Mouse (Mus musculus) adrenal gland, adult (tissue): ENCODE results near the gene Gsk3a.

Experiments
- DNase-seq, 2 experiments: peaks; one replicate each; pipeline ENCODE4 v3.0.0; 2022 to 2023; ENCODE audit warnings: low spot score in 1 of 2; ENCODE audit not compliant: inconsistent age in 2 of 2

Gsk3a gene

DNA sequence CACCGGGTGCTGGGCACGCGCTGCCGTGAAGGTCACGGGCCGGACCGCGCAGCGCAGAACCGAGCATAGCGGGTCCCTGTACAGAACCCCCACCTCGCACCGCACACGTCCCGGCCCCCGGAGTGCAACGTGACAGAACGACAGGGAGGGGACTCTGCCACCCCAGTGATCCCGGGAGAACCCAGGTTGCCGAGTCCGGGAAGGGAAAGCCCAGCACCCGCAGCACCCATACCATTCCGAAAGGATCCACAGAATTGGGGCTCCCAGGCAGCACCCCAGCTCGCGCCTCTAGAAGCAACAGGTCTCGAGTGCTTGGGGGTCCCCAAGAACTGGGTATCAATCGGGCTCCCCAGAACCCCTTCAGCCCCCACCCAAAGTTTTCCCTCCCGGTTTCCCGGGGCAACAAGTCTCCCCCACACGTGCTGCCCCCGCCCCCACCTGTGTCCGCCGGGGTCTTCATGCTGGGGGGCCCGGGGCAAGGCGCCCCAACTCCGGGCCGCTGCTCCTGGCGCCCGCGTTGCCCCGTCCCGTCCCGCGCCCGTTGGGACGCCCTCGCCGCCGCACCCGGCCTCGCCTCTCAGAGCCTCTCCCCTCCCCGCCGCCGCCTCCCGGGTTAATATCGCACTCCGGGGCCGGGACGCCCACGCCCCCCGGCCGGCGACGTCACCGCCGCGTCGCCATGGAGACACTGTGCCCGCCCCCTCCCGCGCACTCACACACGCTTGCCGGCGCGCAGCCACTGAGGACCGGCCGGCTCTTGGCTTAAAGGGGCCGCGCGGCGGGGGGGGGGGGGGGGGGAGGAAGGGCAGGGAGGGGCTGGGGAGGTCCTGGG lies 12.7 kb upstream of the Gsk3a start, which contains the start of gene Erf:
Gene Erf, minus strand, starts transcription at position 621 of the 832 bp plus-strand sequence.
- DNase-seq: peak; percentile 97 to 99

DNA sequence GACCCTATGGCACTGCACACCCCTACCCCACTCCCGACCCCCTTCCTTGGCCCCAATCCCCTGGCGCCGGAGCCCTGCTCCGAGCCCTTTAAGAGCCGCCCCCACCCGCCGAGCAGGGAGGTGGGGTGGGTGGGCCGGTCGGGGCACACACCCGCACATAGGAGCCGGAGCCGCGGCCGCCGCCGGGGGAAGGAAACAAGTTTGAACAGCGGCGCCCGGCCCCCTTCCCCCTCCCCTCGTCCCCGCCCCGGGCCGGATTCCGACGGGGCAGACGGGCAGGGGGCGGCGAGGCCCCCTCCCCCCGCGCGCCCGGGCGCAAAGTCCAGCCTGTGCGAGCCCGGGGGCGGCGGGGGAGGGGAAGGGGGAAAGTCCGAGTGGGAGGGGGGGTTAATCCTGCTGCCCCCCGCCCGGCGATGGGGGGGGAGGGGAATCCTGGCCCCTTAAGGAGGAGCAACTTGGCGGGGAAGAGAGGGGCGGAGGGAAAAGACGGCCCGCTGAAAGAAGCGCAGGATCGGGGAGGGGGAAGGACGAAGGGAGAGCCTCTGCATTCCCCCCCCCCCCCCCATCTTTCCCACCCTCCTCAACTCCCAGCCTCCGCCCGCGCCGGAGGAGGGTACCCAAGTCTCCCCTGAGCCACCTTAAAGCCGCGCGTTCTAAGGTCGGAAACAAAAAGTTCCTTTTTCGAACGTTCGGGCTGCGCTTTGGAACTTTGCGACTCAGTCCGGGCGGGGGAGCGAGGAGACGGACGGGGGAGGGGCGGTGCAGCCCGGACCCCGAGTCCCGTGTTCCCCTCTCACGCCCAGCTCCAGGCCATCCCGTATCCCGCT lies 11.9 kb upstream of the Gsk3a start:
- peak; percentile 81 to 92 for DNase-seq

DNA sequence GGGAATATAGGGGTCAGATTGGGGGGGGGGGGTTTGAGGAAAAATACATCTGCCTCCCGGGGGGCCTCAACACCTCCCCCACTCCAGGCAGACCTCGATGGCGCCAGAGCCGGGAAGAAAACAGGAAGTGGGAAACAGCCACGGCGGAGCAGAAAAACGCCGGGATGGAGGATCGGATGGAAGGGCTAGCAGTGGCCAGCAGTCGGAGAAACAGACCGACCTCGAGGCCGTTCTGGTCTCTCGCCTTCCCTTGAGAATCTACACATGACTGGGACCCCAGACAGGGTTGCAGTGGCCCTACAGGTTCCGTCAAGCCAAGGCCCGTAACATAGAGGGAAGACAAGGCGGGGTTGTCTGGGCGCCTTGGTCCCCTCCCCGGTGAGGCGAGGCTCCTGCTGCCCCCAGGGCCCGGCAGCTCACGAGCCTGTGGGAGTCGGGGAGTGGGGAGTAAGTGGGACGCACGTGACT lies 11.2 kb upstream of the Gsk3a start:
- no peak for DNase-seq

DNA sequence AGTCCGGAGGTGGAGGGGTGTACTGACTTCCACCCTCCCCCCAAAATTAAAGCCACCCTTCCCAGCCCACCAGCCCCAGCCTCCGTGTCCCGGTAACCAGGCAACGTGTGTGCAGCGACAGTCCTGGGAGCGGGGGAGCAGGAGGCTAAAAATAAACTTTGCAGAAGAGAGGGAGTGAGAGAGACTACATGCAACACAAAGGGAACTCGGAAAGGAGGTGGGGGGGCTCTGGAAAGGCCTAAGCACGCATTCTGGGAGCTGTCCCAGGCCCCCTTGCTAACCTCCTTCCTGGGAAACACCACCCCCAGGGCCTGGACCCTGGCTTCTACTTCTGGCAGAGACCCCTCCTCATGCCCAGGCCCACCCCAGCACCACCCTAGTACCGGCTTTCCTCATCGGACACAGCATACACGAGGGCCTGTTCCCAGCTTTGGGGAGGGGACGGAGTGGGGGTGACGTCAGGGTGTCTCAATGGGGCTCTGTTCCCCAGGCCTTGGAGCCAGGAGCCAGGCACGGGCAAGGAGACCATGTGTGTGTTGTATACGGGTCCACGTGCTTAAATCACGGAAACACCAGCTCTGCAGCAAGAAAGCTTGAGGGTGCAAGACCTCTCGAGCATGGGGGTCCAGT lies 10.5 kb upstream of the Gsk3a start:
- peak; percentile 74 to 84 for DNase-seq

DNA sequence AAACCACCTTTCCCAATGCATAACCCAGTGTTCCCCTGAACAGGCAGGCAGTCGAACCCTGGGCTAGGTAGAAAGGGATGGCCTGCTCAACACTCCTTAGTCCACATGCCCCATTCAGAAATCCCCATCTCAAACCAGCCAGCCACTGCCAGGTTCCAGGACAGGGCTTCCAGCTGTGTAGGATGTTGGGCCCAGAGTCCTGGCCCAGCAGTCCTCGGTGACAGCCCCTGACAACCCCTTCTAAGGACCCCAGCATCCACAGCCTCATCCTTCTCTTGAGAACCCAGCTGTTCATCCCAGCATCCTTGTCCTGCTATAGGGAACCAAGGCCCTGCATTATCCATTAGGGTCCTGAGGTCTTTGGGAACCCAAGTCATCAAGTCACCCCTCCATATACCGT lies 9.8 kb upstream of the Gsk3a start:
- peak in 1 of 2 experiments; percentile 18 for DNase-seq

DNA sequence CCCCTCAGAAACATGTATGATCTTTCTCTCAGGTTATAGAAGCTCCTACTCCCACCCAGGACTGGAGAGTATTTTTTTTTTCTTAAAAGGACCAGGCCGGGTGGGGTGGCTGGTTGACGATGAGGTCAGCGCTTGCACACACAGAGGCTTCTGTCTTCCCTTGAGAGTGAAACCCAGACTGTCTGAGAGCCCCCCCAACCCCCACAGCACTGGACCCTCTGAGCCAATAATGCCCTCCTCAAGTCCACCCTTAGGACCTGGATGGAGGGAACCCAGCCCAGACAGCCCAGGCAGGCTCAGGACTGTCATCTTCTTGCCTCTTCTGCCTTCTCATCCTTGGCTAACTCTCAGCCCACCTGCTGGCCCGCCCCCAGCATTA lies 9.1 kb upstream of the Gsk3a start:
- peak in 1 of 2 experiments; percentile 37 for DNase-seq

DNA sequence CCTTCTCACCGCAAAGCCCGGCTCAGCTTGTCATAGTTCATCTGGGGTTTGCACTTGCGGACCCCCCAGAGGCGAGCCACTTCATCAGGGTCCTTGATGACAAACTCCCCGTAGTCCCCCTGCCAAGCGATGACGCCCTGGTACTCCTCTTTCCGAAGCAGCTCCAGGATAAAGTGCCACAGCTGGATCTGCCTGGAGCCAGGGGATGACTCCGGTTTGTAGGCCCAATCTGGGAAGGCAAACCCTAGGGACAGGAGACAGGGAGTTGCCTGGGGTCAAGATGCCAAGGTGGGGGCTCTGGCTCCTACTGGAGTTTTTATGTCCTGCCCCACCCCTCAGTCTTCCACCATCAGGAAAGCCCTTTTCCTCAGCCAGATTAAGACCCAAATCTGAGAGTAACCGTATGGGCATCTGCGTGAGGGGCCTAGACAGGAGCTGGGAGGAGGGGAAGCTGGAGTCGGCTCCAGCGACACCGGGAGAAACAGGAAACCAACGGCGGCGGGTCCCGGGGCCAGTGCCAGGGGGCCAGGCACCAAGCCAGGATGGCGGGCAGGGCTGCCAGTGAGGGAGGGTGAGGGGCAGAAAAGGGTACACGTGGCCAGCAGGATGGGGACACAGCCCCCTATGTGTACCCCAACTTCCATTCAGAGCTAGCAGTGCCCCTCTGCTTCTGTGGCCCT lies 8.6 kb upstream of the Gsk3a start:
- peak; percentile 54 to 78 for DNase-seq

DNA sequence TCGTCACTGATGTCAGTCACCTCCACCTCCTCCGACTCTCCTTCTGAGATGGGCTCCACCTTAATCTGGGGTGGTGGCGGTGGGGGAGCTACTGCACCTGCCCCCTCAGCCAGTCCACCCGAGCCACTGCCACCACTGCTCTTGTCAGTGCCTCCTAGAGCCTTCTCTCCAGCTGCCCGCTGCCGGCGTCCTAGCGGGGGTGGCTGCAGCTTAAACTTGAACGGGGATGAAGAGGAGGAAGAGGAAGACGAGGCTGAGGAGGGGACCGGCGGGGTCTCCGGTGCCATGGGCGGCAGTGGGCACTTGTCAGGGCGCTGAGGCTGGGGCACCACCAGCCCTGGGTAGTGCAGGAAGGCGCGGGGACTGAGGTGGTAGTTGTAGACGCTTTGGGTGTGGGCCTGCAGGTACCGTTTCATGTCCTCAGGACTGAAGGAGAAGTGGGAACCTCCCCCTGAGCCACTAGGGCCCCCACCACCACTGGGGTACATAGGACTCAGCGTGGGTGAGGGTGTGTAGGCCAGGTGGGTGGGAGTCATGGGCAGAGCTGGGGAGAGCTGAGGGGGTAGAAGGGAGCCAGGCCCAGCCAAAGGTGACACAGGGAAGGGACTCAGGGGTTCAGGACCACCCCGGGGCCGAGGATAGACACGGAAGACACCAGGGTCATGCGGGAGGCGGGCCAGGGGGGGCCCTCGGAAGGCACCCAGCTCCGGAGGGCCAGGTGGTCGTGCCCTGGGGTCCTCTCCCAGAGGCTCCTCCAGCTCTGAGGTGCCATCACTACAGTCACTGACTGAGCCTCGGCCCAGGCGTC lies 7.1 kb upstream of the Gsk3a start:
- DNase-seq: peak in 1 of 2 experiments; percentile 23

DNA sequence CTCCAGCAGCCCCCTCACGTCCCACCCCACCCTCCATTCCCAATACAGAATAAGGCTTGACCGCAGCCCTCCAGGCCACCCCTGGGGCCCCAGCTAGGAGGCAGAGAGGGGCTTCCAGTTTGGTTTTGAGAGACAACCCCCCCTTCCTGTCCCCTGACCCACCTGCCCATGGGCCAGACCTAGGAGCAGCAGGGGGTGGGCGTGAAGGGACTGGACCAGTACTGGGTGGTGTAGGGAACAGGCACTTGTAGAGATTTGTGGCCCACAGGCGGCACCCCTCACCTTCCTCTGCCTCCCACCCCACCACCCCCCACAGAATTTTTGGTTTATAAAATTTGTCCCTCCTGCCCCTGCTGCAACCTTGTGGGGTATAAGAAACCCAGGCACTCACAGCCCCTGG lies 5.7 kb upstream of the Gsk3a start:
- peak in 1 of 2 experiments; percentile 21 for DNase-seq

DNA sequence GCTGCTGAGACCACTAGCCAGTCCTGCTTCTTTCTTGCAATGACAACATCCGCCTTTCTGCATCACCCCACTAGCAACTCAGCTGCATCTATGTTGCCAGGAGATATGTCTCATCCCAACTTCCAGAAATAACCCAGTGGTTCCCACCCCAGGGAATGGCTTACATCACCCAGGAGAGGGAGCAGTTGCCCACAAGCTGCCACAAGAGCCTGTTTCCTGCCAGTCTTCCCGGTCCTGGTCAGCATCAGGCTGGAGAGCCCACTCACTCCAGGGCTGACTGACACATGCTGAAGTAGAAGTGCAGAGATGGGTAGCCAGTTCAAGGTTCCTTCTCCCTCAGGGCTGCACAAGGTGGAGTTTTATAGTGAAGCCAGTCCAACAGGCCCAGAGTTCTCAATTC lies 3.4 kb upstream of the Gsk3a start:
- DNase-seq: peak; percentile 80 to 89

DNA sequence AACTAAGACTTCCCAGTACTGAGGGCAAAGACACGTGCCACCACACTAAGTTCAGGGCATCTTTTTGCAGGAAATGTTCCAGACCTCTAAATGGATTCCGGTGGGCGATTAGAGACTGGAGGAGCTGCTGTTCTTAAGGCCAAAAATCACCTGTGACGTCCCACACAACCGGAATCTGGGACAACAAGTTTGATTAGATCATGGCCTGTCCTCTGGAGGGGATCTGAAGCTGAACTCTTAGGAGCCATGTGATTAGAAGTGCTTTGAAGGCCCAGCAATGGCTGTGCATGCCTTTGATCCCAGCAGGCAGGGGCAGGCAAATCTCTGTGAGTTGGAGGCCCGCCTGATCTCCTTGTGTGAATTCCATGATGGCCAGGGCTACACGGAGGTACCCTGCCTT lies 3.0 kb upstream of the Gsk3a start:
- DNase-seq: peak in 1 of 2 experiments; percentile 21

DNA sequence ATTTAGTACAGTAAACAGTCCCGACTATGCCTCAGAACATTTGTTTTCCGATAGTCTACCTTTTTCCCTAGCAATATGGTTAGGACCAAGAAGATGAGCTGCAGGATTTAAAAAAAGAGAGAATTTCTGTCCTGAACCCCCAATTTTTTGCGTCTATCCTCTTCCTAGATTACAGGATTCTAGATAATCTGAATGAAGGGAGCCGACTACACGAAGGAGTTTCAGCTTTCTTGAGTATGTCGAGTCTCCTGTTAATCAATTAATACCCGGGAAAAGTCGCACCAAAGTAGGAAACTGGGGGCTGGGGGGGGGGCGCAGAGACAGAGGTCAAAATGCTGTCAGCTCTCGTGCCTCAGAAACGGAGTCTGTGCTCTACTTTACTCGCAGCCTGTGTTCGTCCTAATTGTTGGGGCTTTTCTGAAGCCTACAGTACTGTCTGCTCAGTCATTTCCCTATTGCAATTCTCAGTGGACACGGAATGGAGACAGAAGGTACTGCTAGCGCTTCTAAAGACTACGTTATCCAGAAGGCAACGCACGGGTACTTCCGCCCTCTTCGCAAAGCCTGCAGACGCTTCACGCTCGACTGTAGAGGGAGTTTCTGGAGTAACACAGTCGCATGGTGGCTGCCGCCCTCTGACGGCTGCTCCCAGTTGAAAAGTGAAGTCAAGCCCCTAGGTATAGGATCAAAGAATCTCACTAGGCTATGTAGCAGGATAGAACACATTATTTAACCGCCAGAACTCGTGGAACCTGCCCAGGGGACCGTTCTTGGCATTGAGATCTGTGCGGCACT lies 1.4 kb upstream of the Gsk3a start:
- peak; percentile 88 to 95 for DNase-seq

DNA sequence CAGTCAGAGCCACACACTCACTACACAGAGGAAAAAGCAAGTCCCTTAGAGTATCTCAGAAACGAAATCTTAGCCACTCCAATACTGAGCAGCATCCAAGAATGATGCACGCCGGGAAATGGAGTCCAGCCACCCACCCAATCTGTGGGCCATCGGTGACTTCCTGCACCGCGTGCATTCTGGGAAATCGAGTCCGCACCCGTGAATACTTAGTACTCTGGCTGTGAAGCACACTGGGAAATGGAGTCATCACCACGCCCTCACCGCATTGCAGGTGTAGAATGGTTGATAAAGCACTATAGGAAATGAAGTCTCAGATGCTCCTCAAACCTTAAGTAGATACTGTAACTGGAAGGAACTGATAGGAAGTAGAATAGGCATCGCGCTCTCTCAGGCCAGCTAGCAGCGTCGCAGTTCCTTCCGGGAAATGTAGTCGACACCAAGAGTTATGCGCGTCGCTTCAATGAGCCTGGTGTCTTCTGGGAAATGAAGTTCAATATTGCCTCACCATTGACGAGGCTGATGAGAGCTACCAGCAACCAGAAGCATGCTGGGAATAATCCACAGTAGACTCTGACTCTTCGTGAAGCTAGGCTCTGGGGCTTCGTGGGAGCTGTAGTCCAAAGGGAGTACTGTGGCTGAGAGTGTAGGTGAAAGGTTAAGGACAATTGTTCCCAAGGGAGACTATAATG lies 510 bp upstream of the Gsk3a start:
- peak; percentile 95 to 99 for DNase-seq

DNA sequence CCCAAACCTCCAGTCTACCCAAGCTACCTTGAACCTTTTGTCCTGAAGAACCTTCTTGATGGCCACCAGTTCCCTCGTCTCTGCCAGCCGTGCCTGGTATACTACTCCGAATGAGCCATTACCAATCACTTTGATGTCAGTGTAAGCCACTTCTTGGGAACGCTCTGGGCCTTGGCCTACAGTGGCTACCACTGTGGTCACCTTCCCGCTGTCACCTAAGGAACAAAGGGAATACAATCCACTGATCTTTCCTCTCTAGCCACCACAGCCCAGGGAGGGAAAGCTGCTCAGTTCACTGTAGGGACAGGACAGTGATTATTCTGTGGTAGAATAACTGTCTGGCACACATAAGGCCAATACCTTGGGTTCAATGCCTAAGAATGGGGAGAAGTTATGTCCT lies 2.1 kb downstream of the Gsk3a start:
- DNase-seq: peak in 1 of 2 experiments; percentile 11

DNA sequence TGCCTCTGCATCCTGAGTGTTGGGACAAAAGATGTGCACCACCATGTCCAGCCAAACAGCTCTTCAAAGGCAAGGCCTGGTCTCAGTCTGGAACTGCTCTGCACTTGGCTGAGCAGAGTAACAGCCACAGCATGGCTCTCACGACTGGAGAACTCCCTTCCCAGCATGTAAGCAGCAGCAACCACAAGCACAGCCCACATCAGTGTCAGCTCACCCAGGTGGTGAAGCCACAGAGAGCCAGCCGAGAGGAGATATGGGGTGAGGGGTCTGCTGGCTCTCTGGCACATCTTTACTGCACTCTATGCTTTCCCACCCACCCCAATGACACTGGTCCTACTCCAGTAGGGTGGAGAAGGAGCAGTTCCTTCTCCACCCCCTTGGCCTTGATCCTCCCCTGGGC lies 4.6 kb downstream of the Gsk3a start:
- peak in 1 of 2 experiments; percentile 22 for DNase-seq

DNA sequence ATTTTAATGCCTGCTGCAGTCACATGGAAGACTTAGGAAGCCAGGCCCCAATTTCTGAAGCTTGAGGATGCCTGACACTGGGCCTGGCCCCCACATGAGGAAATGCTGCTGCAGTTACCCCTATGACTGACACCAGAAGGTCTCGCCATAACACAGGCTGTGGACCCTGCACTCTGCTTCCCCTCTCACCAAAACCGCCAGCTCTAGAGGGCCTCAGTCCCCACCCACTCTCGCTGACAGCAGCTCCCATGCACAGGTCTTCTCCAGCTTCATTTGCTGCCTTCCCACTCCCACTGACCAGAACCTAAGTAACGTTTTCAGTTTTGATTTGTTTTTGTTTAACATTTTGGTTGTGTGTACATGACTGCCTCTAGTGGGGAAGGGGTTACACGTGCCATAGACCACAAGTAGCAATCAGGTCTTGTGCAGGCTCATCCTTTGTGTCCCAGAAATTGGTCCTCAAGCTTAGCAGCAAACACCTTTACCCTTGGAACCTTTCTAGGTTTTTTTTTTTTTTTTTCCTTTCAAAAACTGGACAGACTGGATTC lies 5.5 kb downstream of the Gsk3a start:
- DNase-seq: peak in 1 of 2 experiments; percentile 22

DNA sequence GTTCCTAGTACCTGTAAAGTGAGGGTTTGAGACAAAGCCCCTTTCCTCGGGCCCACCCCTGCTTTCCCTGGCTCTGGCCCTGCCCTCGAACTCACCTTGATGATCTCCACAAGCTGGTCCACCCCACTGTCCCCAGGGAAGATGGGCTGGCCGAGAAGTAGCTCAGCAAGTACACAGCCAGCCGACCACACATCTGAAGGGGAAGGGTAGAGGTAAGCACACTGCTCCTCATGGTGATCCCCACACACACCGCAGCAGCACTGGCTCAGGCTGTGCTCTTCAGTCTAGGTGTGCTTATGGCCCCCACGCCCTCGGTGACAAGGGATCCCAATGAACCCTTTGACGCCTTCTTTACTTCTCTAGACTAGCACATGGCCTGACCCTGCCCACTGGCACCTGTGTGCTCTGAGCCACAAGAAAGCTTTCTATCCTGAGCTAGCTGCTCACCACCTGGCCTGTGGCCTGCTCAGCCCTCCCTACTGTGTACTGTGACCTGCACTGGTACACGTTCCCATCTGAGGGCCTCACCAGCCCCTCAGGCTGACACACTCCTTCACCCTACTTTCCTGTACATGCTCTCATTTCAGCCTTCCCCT lies 6.9 kb downstream of the Gsk3a start:
- peak in 1 of 2 experiments; percentile 31 for DNase-seq
